In the genomic region with DNA sequence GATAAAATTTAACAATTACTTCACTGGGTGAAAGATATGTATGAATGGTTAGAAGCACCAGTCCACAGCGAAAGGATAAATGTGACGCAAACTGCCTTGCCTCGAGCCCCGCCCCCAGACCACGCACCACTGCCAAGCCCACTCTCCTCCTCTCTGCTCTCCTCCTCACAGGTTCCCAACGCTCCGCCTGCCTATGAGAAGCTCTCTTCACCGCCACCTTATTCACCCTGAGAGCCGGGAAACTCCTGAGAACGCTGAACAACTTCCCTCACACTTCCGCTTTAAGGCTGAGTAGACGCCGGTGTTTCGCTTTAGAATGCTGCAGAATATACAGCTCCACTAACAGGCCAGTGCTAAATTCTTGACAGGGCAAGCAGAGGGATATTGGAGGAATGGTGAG, we compare ENCODE assay signal across 8 mouse cellular contexts. TPM values are rescaled to one million over a fixed set of nuclear protein-coding genes. Genes with fewer than 3 reads are reported as not detected.
DNase-seq lines count a peak whose midpoint lies in the region; ATAC-seq and TF ChIP-seq lines count a peak whose summit lies in the region.

No protein-coding gene starts in this region.

- peaks cover 11% of the 10 kb centered on the region for H3K4me1 ChIP-seq in kidney, embryonic 15.5 days
- no peaks in the 10 kb centered on the region for H3K4me1 ChIP-seq in bone marrow macrophage, adult 2 months (ENCODE audit: control insufficient read depth, insufficient read depth, low read length)
- no peaks in the 10 kb centered on the region for H3K4me1 ChIP-seq in forebrain, postnatal 0 days (ENCODE audit: insufficient read depth)

- H3K27me3 ChIP-seq in kidney, embryonic 15.5 days = no peaks in the 10 kb centered on the region
- no peaks in the 10 kb centered on the region for H3K27me3 ChIP-seq in forebrain, postnatal 0 days (ENCODE audit: insufficient read depth, low read length)

- no peak overlapping the region for H3K27ac ChIP-seq in kidney, embryonic 15.5 days
- no peak overlapping the region for H3K27ac ChIP-seq in bone marrow macrophage, adult 2 months (ENCODE audit: insufficient read depth, low read depth, low read length)
- H3K27ac ChIP-seq in forebrain, postnatal 0 days (ENCODE audit: low read depth, low read length) = no peak overlapping the region

- H3K4me3 ChIP-seq in kidney, embryonic 15.5 days (replicated peaks) = peak overlapping the region; percentile 32
- H3K4me3 ChIP-seq in bone marrow macrophage, adult 2 months (ENCODE audit: insufficient read depth, low read length) = peak overlapping the region; percentile 52
- H3K4me3 ChIP-seq in forebrain, postnatal 0 days (ENCODE audit: low read depth, low read length) = no peak overlapping the region

- peak overlapping the region; percentile 53 for H3K4me2 ChIP-seq in kidney, embryonic 15.5 days
- no peak overlapping the region for H3K4me2 ChIP-seq in forebrain, postnatal 0 days (ENCODE audit: low read depth)

- no peak overlapping the region for H3K9ac ChIP-seq in kidney, embryonic 15.5 days
- H3K9ac ChIP-seq in forebrain, postnatal 0 days = no peak overlapping the region

- 47% methylated on average over 14 of the region's 14 CpGs for WGBS in kidney, embryonic 15.5 days
- 67% methylated on average over 14 of the region's 14 CpGs for WGBS in forebrain, postnatal 0 days

- TF ChIP-seq CTCF in bone marrow macrophage, adult 2 months (IDR thresholded peaks at IDR 0.05; ENCODE audit: low read depth, low read length) = no peak
- TF ChIP-seq CTCF in forebrain, postnatal 0 days (IDR thresholded peaks at IDR 0.05; ENCODE audit: low read depth) = no peak

- TF ChIP-seq POLR2A in bone marrow macrophage, adult 2 months (IDR thresholded peaks at IDR 0.05; ENCODE audit: borderline replicate concordance, low read depth, low read length) = no peak

- ATAC-seq in kidney, embryonic 15.5 days (replicated peaks; ENCODE audit: low FRiP score) = no peak
- ATAC-seq in forebrain, postnatal 0 days = no peak

- H3K9me3 ChIP-seq in kidney, embryonic 15.5 days (replicated peaks) = no peaks in the 10 kb centered on the region
- no peaks in the 10 kb centered on the region for H3K9me3 ChIP-seq in forebrain, postnatal 0 days (ENCODE audit: low read length)

- no peak for DNase-seq in kidney, adult 18-20 months
- DNase-seq in kidney, postnatal 14 days = peak; percentile 9
- peak; percentile 53 for DNase-seq in natural killer cell, adult 2 months (ENCODE audit: low spot score in 2 of 2)
- no peak for DNase-seq in forebrain, postnatal 0 days
- no peak for DNase-seq in gastrocnemius, postnatal 25 days
- no peak for DNase-seq in frontal cortex, postnatal 25 days (ENCODE audit: low spot score in 2 of 2)

- H3K36me3 ChIP-seq in kidney, embryonic 15.5 days = no peaks in the 10 kb centered on the region
- H3K36me3 ChIP-seq in forebrain, postnatal 0 days (ENCODE audit: insufficient read depth) = no peaks in the 10 kb centered on the region

RNA-seq across cellular contexts. Expression of gene Mlana, which starts 10.4 kb away (rescaled TPM):
- polyA plus RNA-seq in kidney, embryonic 15.5 days (2015; fragmentation: Nextera tagmentation; extraction: Ambion mirVana) = not detected in 2 replicates
- not detected in 2 replicates for polyA plus RNA-seq in bone marrow macrophage, adult 2 months (2012; ENCODE audit: insufficient read depth, insufficient read length, missing spikeins)
- total RNA-seq in forebrain, postnatal 0 days (2014; rRNA removed) = not detected in 2 replicates
- not detected in 2 replicates for polyA plus RNA-seq in forebrain, postnatal 0 days (2015; fragmentation: Nextera tagmentation; extraction: Ambion mirVana)
- not detected for total RNA-seq in gastrocnemius, postnatal 25 days (2021)

RNA-seq across cellular contexts. Expression of gene Ermp1, which starts 59.8 kb away (rescaled TPM):
- 24.0 and 25.5 TPM in 2 replicates for polyA plus RNA-seq in kidney, embryonic 15.5 days (2015; fragmentation: Nextera tagmentation; extraction: Ambion mirVana)
- polyA plus RNA-seq in bone marrow macrophage, adult 2 months (2012; ENCODE audit: insufficient read depth, insufficient read length, missing spikeins) = 11.4 and 11.7 TPM in 2 replicates
- total RNA-seq in forebrain, postnatal 0 days (2014; rRNA removed) = 9.8 and 14.0 TPM in 2 replicates
- polyA plus RNA-seq in forebrain, postnatal 0 days (2015; fragmentation: Nextera tagmentation; extraction: Ambion mirVana) = 5.7 and 8.2 TPM in 2 replicates
- 1 to 10 TPM; 6.7 to 7.7 TPM for total RNA-seq in gastrocnemius, postnatal 25 days (2021)

Comparison
In these comparisons a context has a peak if more than half of its experiments do, and no peak if none do; other contexts are left out.
1. DNase-seq: peak in kidney, postnatal 14 days (single experiment) and natural killer cell, adult 2 months (2 of 2); none in kidney, adult 18-20 months (single experiment), forebrain, postnatal 0 days (single experiment), gastrocnemius, postnatal 25 days (single experiment) and frontal cortex, postnatal 25 days (0 of 2).